Mouse (Mus musculus): ENCODE data around the gene Cbwd1. TPM values are rescaled to one million over a fixed set of nuclear protein-coding genes. Genes with fewer than 3 reads are reported as not detected.

Cbwd1 gene
- total RNA-seq, 1 experiment = 30.5 TPM

GRCm38 (mm10) chr19:24920866-24921265 lies 40.5 kb downstream of the Cbwd1 start:
- no peak for DNase-seq (ENCODE audit: low read depth, low spot score)
- in situ Hi-C loops (cut with MboI; ENCODE audit: low sequenced_read_pairs in 2 of 2, unreplicated experiment in 2 of 2) = no loop called here
- Histone ChIP-seq H3K4me1 (ENCODE audit: control insufficient read depth in 2 of 2, insufficient read depth in 2 of 2, low read length in 2 of 2, poor library complexity in 1 of 2) (no peaks in the 10 kb centered on the region), H3K9ac (ENCODE audit: insufficient read depth, low read depth, low read length, poor library complexity, severe bottlenecking) (no peak overlapping the region), H3K4me3 (ENCODE audit: insufficient read depth in 1 of 2, low read depth in 1 of 2, low read length in 2 of 2, poor library complexity in 1 of 2, severe bottlenecking in 1 of 2) (no peak overlapping the region), H3K9me3 (ENCODE audit: control insufficient read depth, insufficient read depth, low read depth, low read length) (no peaks in the 10 kb centered on the region), H3K27ac (ENCODE audit: insufficient read depth, low read depth, low read length, poor library complexity, severe bottlenecking) (no peak overlapping the region), H3K36me3 (ENCODE audit: control insufficient read depth, insufficient read depth, low read length, poor library complexity, severe bottlenecking) (peaks cover 4% of the 10 kb centered on the region)
- no peak for TF ChIP-seq ZC3H11A (IDR thresholded peaks at IDR 0.05; ENCODE audit: borderline replicate concordance, low read depth, low read length)
- no peak for TF ChIP-seq ZNF384 (IDR thresholded peaks at IDR 0.05; ENCODE audit: low read depth, low read length)
- TF ChIP-seq CHD2 (IDR thresholded peaks at IDR 0.05; ENCODE audit: low read depth, low read length) = no peak
- TF ChIP-seq HCFC1 (IDR thresholded peaks at IDR 0.05; ENCODE audit: borderline replicate concordance, insufficient read depth, low read length) = no peak
- no peak for TF ChIP-seq MAFK (IDR thresholded peaks at IDR 0.05; ENCODE audit: insufficient read depth, low read depth, low read length)

DNA sequence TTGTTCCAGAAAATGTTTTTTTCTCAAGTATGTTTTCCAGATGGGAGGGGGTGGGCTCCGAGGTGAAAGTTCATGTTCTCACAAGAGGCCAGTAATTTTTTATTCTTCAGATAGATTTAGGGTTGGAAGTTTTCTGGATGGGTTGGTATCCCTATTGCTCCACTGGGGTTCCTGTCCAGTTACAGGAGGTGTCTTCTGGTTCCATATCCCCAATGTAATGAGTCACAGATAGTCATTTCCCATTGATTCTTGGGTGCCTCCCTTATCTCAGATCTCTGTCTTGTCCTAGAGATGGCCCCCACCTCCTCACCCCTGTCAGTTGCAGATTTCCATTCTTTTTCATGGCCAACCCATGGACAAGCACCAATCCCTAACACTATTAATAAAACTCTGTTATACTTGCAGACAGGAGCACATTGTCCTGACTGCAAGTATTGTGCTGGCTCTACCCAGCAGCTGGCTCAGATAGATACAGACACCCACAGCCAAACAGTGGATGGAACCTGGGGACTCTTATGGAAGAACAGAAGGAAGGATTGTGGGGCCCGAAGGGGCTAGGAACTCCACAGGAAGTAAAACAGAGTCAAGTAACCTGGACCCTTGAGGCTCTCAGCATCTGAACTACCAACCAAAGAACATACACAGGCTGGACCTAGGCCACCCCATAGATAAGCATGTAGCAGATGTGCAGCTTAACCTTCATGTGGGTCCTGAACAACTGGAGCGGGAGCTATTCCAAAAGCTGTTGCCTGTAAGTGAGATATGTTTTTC lies 52.8 kb downstream of the Cbwd1 start:
- no peak for DNase-seq (ENCODE audit: low read depth, low spot score)
- Histone ChIP-seq H3K9ac (ENCODE audit: insufficient read depth, low read depth, low read length, poor library complexity, severe bottlenecking) (no peak overlapping the region), H3K4me3 (ENCODE audit: insufficient read depth in 1 of 2, low read depth in 1 of 2, low read length in 2 of 2, poor library complexity in 1 of 2, severe bottlenecking in 1 of 2) (no peak overlapping the region), H3K9me3 (ENCODE audit: control insufficient read depth, insufficient read depth, low read depth, low read length) (no peaks in the 10 kb centered on the region), H3K4me1 (ENCODE audit: control insufficient read depth in 2 of 2, insufficient read depth in 2 of 2, low read length in 2 of 2, poor library complexity in 1 of 2) (no peaks in the 10 kb centered on the region), H3K36me3 (ENCODE audit: control insufficient read depth, insufficient read depth, low read length, poor library complexity, severe bottlenecking) (no peaks in the 10 kb centered on the region), H3K27ac (ENCODE audit: insufficient read depth, low read depth, low read length, poor library complexity, severe bottlenecking) (no peak overlapping the region)
- in situ Hi-C loops (cut with MboI; ENCODE audit: low sequenced_read_pairs in 2 of 2, unreplicated experiment in 2 of 2) = no loop called here
- TF ChIP-seq CHD2 (IDR thresholded peaks at IDR 0.05; ENCODE audit: low read depth, low read length) = no peak
- TF ChIP-seq HCFC1 (IDR thresholded peaks at IDR 0.05; ENCODE audit: borderline replicate concordance, insufficient read depth, low read length) = no peak
- no peak for TF ChIP-seq ZC3H11A (IDR thresholded peaks at IDR 0.05; ENCODE audit: borderline replicate concordance, low read depth, low read length)
- TF ChIP-seq MAFK (IDR thresholded peaks at IDR 0.05; ENCODE audit: insufficient read depth, low read depth, low read length) = no peak
- no peak for TF ChIP-seq ZNF384 (IDR thresholded peaks at IDR 0.05; ENCODE audit: low read depth, low read length)

DNA sequence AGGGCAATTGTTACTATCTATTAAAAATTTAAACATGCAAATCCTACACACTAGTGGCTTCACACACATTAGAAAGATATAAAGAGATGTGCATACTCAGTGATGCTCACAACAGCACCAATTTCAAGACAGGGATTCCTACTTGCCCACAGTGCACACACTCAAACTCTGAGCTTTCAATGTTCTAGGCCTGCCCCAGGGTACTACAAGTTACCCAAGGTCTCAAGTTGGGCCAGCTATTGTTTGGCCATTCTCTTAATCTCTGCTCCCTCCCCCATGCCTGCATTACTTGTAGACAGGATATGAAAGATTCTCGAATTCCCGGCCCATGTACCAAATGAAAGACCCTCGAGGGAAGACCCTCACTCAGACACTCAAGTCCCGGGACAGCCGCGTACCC lies 53.8 kb downstream of the Cbwd1 start:
- H3K36me3 ChIP-seq (ENCODE audit: control insufficient read depth, insufficient read depth, low read length, poor library complexity, severe bottlenecking) = no peaks in the 10 kb centered on the region
- in situ Hi-C loops (cut with MboI; ENCODE audit: low sequenced_read_pairs in 2 of 2, unreplicated experiment in 2 of 2) = no loop called here
- H3K9ac ChIP-seq (ENCODE audit: insufficient read depth, low read depth, low read length, poor library complexity, severe bottlenecking) = no peak overlapping the region
- no peak for DNase-seq (ENCODE audit: low read depth, low spot score)
- no peaks in the 10 kb centered on the region for H3K9me3 ChIP-seq (ENCODE audit: control insufficient read depth, insufficient read depth, low read depth, low read length)
- no peak for TF ChIP-seq ZNF384 (IDR thresholded peaks at IDR 0.05; ENCODE audit: low read depth, low read length)
- no peak for TF ChIP-seq HCFC1 (IDR thresholded peaks at IDR 0.05; ENCODE audit: borderline replicate concordance, insufficient read depth, low read length)
- no peak for TF ChIP-seq CHD2 (IDR thresholded peaks at IDR 0.05; ENCODE audit: low read depth, low read length)
- TF ChIP-seq MAFK (IDR thresholded peaks at IDR 0.05; ENCODE audit: insufficient read depth, low read depth, low read length) = no peak
- no peak for TF ChIP-seq ZC3H11A (IDR thresholded peaks at IDR 0.05; ENCODE audit: borderline replicate concordance, low read depth, low read length)
- H3K27ac ChIP-seq (ENCODE audit: insufficient read depth, low read depth, low read length, poor library complexity, severe bottlenecking) = no peak overlapping the region
- H3K4me3 ChIP-seq (ENCODE audit: insufficient read depth in 1 of 2, low read depth in 1 of 2, low read length in 2 of 2, poor library complexity in 1 of 2, severe bottlenecking in 1 of 2) = no peak overlapping the region
- H3K4me1 ChIP-seq (ENCODE audit: control insufficient read depth in 2 of 2, insufficient read depth in 2 of 2, low read length in 2 of 2, poor library complexity in 1 of 2) = no peaks in the 10 kb centered on the region; a peak in 1 of 4 replicates

DNA sequence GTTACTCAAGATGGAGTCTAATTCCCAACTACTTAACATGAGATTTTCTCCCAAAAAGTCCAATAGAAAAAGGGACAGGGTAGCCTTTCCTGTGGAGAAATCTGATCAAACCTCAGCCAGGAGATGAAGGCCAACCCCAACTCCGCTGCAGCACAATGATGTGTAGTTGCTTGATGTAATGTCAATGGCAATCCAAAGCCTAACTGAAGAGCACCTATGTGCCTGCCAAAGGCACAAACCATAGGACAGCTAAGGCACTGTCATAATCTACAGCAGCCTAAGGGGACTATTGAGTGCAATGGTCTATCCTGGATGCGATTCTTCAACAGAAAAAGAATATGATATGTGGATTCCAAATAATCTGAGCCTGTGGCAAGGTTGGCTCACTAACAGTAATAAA lies 58.6 kb downstream of the Cbwd1 start:
- Histone ChIP-seq H3K9me3 (ENCODE audit: control insufficient read depth, insufficient read depth, low read depth, low read length) (no peaks in the 10 kb centered on the region), H3K4me3 (ENCODE audit: insufficient read depth in 1 of 2, low read depth in 1 of 2, low read length in 2 of 2, poor library complexity in 1 of 2, severe bottlenecking in 1 of 2) (no peak overlapping the region), H3K27ac (ENCODE audit: insufficient read depth, low read depth, low read length, poor library complexity, severe bottlenecking) (no peak overlapping the region), H3K9ac (ENCODE audit: insufficient read depth, low read depth, low read length, poor library complexity, severe bottlenecking) (no peak overlapping the region), H3K4me1 (ENCODE audit: control insufficient read depth in 2 of 2, insufficient read depth in 2 of 2, low read length in 2 of 2, poor library complexity in 1 of 2) (no peaks in the 10 kb centered on the region; a peak in 1 of 4 replicates), H3K36me3 (ENCODE audit: control insufficient read depth, insufficient read depth, low read length, poor library complexity, severe bottlenecking) (no peaks in the 10 kb centered on the region)
- in situ Hi-C loops (cut with MboI; ENCODE audit: low sequenced_read_pairs in 2 of 2, unreplicated experiment in 2 of 2) = no loop called here
- TF ChIP-seq MAFK (IDR thresholded peaks at IDR 0.05; ENCODE audit: insufficient read depth, low read depth, low read length) = no peak
- no peak for TF ChIP-seq CHD2 (IDR thresholded peaks at IDR 0.05; ENCODE audit: low read depth, low read length)
- TF ChIP-seq ZNF384 (IDR thresholded peaks at IDR 0.05; ENCODE audit: low read depth, low read length) = no peak
- no peak for TF ChIP-seq ZC3H11A (IDR thresholded peaks at IDR 0.05; ENCODE audit: borderline replicate concordance, low read depth, low read length)
- no peak for TF ChIP-seq HCFC1 (IDR thresholded peaks at IDR 0.05; ENCODE audit: borderline replicate concordance, insufficient read depth, low read length)
- DNase-seq (ENCODE audit: low read depth, low spot score) = no peak

All from ES-E14 (cell line).